Mouse (Mus musculus): ENCODE results near the gene Btbd2.

DNA sequence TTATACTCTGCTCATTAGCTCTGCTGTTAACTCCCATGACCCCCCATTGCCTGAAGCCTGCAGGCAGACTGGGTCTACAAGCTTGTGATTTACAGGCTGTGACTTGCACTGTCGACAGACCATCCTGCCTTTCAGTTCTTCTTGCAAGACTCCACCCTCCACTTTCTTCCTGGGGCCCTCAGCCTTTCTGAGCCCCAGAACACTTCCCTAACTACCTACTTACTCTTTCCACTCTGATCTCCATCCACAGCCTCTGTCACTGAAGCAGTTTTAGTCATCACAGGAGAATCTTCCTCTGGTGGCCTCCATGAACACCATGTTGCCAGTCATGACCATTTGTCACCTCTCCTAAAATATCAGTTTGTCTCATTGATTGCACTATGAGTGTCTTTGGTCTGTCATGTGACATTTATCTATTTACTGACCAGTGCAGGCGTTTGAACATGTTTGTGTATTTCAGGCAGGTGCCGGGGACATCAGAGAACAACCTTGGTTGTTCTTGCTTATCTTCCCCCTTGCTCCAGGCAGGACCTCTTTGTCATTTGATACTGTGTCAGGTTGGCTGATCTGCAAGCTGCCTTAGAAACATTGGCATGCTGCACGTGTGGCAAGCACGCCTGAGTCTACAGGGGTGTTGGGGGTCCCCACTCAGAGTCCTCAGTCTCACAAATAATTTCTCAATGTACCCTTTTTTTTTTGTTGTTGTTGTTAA is 6.8 kb upstream of the Btbd2 start:
- TF ChIP-seq GATA1 (IDR thresholded peaks at IDR 0.05; ENCODE audit: borderline replicate concordance, low read length) (no peak), FLI1 (IDR thresholded peaks at IDR 0.05; ENCODE audit: low read length) (no peak)

Data from megakaryocyte, embryonic 14.5 days (primary cell).